Mouse (Mus musculus): ENCODE results near the gene Ppp4r4. TPM values are rescaled to one million over a fixed set of nuclear protein-coding genes. Genes with fewer than 3 reads are reported as not detected.
A peak's percentile ranks its signal among the peaks of the same experiment; 100 is the strongest.
"Not testable (repeated sequence)": the region's sequence is repeated elsewhere in the genome, so short reads cannot be mapped to it uniquely, and the experiment has no call there.

Gene Ppp4r4
- polyA plus RNA-seq (2015; fragmentation: Nextera tagmentation; extraction: Ambion mirVana), result 1.0 and 1.3 TPM in 2 replicates

- peak within 1 kb of the TSS; percentile 61 for H3K4me3 ChIP-seq (replicated peaks)
- peak; percentile 89 for ATAC-seq (ENCODE audit: insufficient read depth)
- peak within 1 kb of the TSS; percentile 83 for H3K4me2 ChIP-seq
- no peaks in the 10 kb centered on the region for H3K9me3 ChIP-seq (replicated peaks)
- peaks cover 37% of the 10 kb centered on the region for H3K27me3 ChIP-seq
- peaks cover 16% of the 10 kb centered on the region for H3K4me1 ChIP-seq (replicated peaks)
- peak within 1 kb of the TSS; percentile 21; the same call in 1 of the 2 replicates for H3K9ac ChIP-seq
- under 1% methylated on average over 66 of the region's 74 CpGs for WGBS (ENCODE audit: insufficient replicate concordance)
- H3K36me3 ChIP-seq (replicated peaks), result no peaks in the 10 kb centered on the region
- H3K27ac ChIP-seq (replicated peaks), result 0 out of 2 replicates have a peak within 1 kb of the TSS, but pooled peaks have one; percentile 55
These were observed at the start of gene Ppp4r4 for GRCm38 (mm10) chr12:103532020-103532648. Gene Ppp4r4 (plus strand): TSS chr12:103532283.

GRCm38 (mm10) chr12:103482781-103483180 is 49.3 kb upstream of the Ppp4r4 start:
- no peaks in the 10 kb centered on the region for H3K9me3 ChIP-seq (replicated peaks)
- no peak for ATAC-seq (ENCODE audit: insufficient read depth)
- H3K27ac ChIP-seq (replicated peaks), result no peak overlapping the region
- WGBS (ENCODE audit: insufficient replicate concordance), result 29% methylated on average over 2 of the region's 2 CpGs
- no peak overlapping the region for H3K4me3 ChIP-seq (replicated peaks)
- H3K27me3 ChIP-seq, result no peaks in the 10 kb centered on the region
- H3K4me2 ChIP-seq, result no peak overlapping the region
- H3K4me1 ChIP-seq (replicated peaks), result no peaks in the 10 kb centered on the region
- H3K9ac ChIP-seq, result no peak overlapping the region
- no peaks in the 10 kb centered on the region for H3K36me3 ChIP-seq (replicated peaks)

GRCm38 (mm10) chr12:103484200-103484972 is 47.7 kb upstream of the Ppp4r4 start:
- H3K4me2 ChIP-seq; H3K4me3 ChIP-seq (replicated peaks); H3K27me3 ChIP-seq; H3K27ac ChIP-seq (replicated peaks); H3K4me1 ChIP-seq (replicated peaks); ATAC-seq (ENCODE audit: insufficient read depth); H3K9ac ChIP-seq; H3K9me3 ChIP-seq (replicated peaks); H3K36me3 ChIP-seq (replicated peaks): not testable (repeated sequence)
- 52% methylated on average over 9 of the region's 9 CpGs for WGBS (ENCODE audit: insufficient replicate concordance)

GRCm38 (mm10) chr12:103486726-103487125 is 45.4 kb upstream of the Ppp4r4 start:
- Histone ChIP-seq H3K27me3 (no peaks in the 10 kb centered on the region), H3K9ac (no peak overlapping the region), H3K4me1 (replicated peaks) (no peaks in the 10 kb centered on the region), H3K36me3 (replicated peaks) (no peaks in the 10 kb centered on the region), H3K9me3 (replicated peaks) (no peaks in the 10 kb centered on the region), H3K4me3 (replicated peaks) (no peak overlapping the region), H3K4me2 (no peak overlapping the region), H3K27ac (replicated peaks) (no peak overlapping the region)
- 64% methylated on average over 1 of the region's 1 CpGs for WGBS (ENCODE audit: insufficient replicate concordance)
- no peak for ATAC-seq (ENCODE audit: insufficient read depth)

- no peak overlapping the region for H3K27ac ChIP-seq (replicated peaks)
- H3K27me3 ChIP-seq, result no peaks in the 10 kb centered on the region
- H3K9me3 ChIP-seq (replicated peaks), result no peaks in the 10 kb centered on the region
- H3K4me2 ChIP-seq, result no peak overlapping the region
- no peak for ATAC-seq (ENCODE audit: insufficient read depth)
- no peaks in the 10 kb centered on the region for H3K4me1 ChIP-seq (replicated peaks)
- WGBS (ENCODE audit: insufficient replicate concordance), result 26% methylated on average over 4 of the region's 4 CpGs
- no peaks in the 10 kb centered on the region for H3K36me3 ChIP-seq (replicated peaks)
- H3K9ac ChIP-seq, result no peak overlapping the region
- H3K4me3 ChIP-seq (replicated peaks), result no peak overlapping the region
These were observed 44.8 kb upstream of the Ppp4r4 start for GRCm38 (mm10) chr12:103487276-103487675.

GRCm38 (mm10) chr12:103487750-103488149 is 44.3 kb upstream of the Ppp4r4 start:
- 47% methylated on average over 2 of the region's 2 CpGs for WGBS (ENCODE audit: insufficient replicate concordance)
- H3K27ac ChIP-seq (replicated peaks), result no peak overlapping the region
- no peaks in the 10 kb centered on the region for H3K27me3 ChIP-seq
- no peaks in the 10 kb centered on the region for H3K9me3 ChIP-seq (replicated peaks)
- H3K4me1 ChIP-seq (replicated peaks), result no peaks in the 10 kb centered on the region
- no peak overlapping the region for H3K4me3 ChIP-seq (replicated peaks)
- H3K9ac ChIP-seq, result no peak overlapping the region
- no peak overlapping the region for H3K4me2 ChIP-seq
- ATAC-seq (ENCODE audit: insufficient read depth), result no peak
- H3K36me3 ChIP-seq (replicated peaks), result no peaks in the 10 kb centered on the region

GRCm38 (mm10) chr12:103491091-103491730 is 40.9 kb upstream of the Ppp4r4 start:
- ATAC-seq (ENCODE audit: insufficient read depth), result no peak
- no peak overlapping the region for H3K4me3 ChIP-seq (replicated peaks)
- H3K27me3 ChIP-seq, result no peaks in the 10 kb centered on the region
- H3K4me1 ChIP-seq (replicated peaks), result no peaks in the 10 kb centered on the region
- H3K27ac ChIP-seq (replicated peaks), result no peak overlapping the region
- H3K9me3 ChIP-seq (replicated peaks), result no peaks in the 10 kb centered on the region
- H3K36me3 ChIP-seq (replicated peaks), result no peaks in the 10 kb centered on the region
- WGBS (ENCODE audit: insufficient replicate concordance), result 40% methylated on average over 3 of the region's 3 CpGs
- H3K4me2 ChIP-seq, result no peak overlapping the region
- no peak overlapping the region for H3K9ac ChIP-seq

- WGBS (ENCODE audit: insufficient replicate concordance), result 27% methylated on average over 5 of the region's 5 CpGs
- ATAC-seq (ENCODE audit: insufficient read depth), result no peak
- Histone ChIP-seq H3K27me3 (no peaks in the 10 kb centered on the region), H3K9ac (no peak overlapping the region), H3K4me1 (replicated peaks) (no peaks in the 10 kb centered on the region), H3K4me2 (no peak overlapping the region), H3K27ac (replicated peaks) (no peak overlapping the region), H3K4me3 (replicated peaks) (no peak overlapping the region), H3K9me3 (replicated peaks) (no peaks in the 10 kb centered on the region), H3K36me3 (replicated peaks) (no peaks in the 10 kb centered on the region)
These were observed 39.3 kb upstream of the Ppp4r4 start for GRCm38 (mm10) chr12:103492767-103493166.

- 15% methylated on average over 6 of the region's 6 CpGs for WGBS (ENCODE audit: insufficient replicate concordance)
- no peak for ATAC-seq (ENCODE audit: insufficient read depth)
- H3K9ac ChIP-seq, result no peak overlapping the region
- no peaks in the 10 kb centered on the region for H3K27me3 ChIP-seq
- no peak overlapping the region for H3K4me3 ChIP-seq (replicated peaks)
- no peaks in the 10 kb centered on the region for H3K36me3 ChIP-seq (replicated peaks)
- H3K9me3 ChIP-seq (replicated peaks), result no peaks in the 10 kb centered on the region
- H3K4me2 ChIP-seq, result no peak overlapping the region
- no peak overlapping the region for H3K27ac ChIP-seq (replicated peaks)
- no peaks in the 10 kb centered on the region for H3K4me1 ChIP-seq (replicated peaks)
These were observed 37.6 kb upstream of the Ppp4r4 start for GRCm38 (mm10) chr12:103494486-103494885.

GRCm38 (mm10) chr12:103498768-103499167 is 33.3 kb upstream of the Ppp4r4 start:
- Histone ChIP-seq H3K9ac (no peak overlapping the region), H3K27ac (replicated peaks) (no peak overlapping the region), H3K9me3 (replicated peaks) (no peaks in the 10 kb centered on the region), H3K36me3 (replicated peaks) (no peaks in the 10 kb centered on the region), H3K4me2 (no peak overlapping the region), H3K4me1 (replicated peaks) (no peaks in the 10 kb centered on the region), H3K27me3 (no peaks in the 10 kb centered on the region), H3K4me3 (replicated peaks) (no peak overlapping the region)
- no peak for ATAC-seq (ENCODE audit: insufficient read depth)
- 35% methylated on average over 5 of the region's 5 CpGs for WGBS (ENCODE audit: insufficient replicate concordance)

GRCm38 (mm10) chr12:103499261-103499660 is 32.8 kb upstream of the Ppp4r4 start:
- Histone ChIP-seq H3K4me2 (no peak overlapping the region), H3K4me1 (replicated peaks) (no peaks in the 10 kb centered on the region), H3K9me3 (replicated peaks) (no peaks in the 10 kb centered on the region), H3K27ac (replicated peaks) (no peak overlapping the region), H3K36me3 (replicated peaks) (no peaks in the 10 kb centered on the region), H3K4me3 (replicated peaks) (no peak overlapping the region), H3K9ac (no peak overlapping the region), H3K27me3 (no peaks in the 10 kb centered on the region)
- WGBS (ENCODE audit: insufficient replicate concordance), result 60% methylated on average over 2 of the region's 2 CpGs
- no peak for ATAC-seq (ENCODE audit: insufficient read depth)
